Mouse (Mus musculus): ENCODE data around the gene Grin2b. TPM values are rescaled to one million over a fixed set of nuclear protein-coding genes. Genes with fewer than 3 reads are reported as not detected.
A peak's percentile ranks its signal among the peaks of the same experiment; 100 is the strongest.

The Grin2b gene
- polyA plus RNA-seq, 1 experiment from 2014 or later = 50.7 TPM

- H3K9me3 ChIP-seq (ENCODE audit: control insufficient read depth, low read length) = no peaks in the 10 kb centered on the region
- ATAC-seq (ENCODE audit: low FRiP score) (no peak), DNase-seq (ENCODE audit: low spot score) (no peak)
- peaks cover 3% of the 10 kb centered on the region; the same call in 1 of the 2 replicates for H3K27me3 ChIP-seq (ENCODE audit: control insufficient read depth, insufficient read depth, low read length)
- H3K9ac ChIP-seq = peak overlapping the region; percentile 69
- H3K4me1 ChIP-seq (replicated peaks; ENCODE audit: control insufficient read depth, insufficient read depth, low read length) = peaks cover 36% of the 10 kb centered on the region
- 69% methylated on average over 5 of the region's 5 CpGs for WGBS
- H3K4me2 ChIP-seq (replicated peaks) = peak overlapping the region; percentile 71
- peak overlapping the region; percentile 58 for H3K4me3 ChIP-seq (replicated peaks; ENCODE audit: low read length)
- no peaks in the 10 kb centered on the region for H3K36me3 ChIP-seq (replicated peaks; ENCODE audit: control insufficient read depth, insufficient read depth)
- peak overlapping the region; percentile 86 for H3K27ac ChIP-seq
Observed at GRCm38 (mm10) chr6:136170381-136170780, 2.9 kb downstream of the Grin2b start.

- Histone ChIP-seq H3K36me3 (replicated peaks; ENCODE audit: control insufficient read depth, insufficient read depth) (no peaks in the 10 kb centered on the region), H3K4me3 (replicated peaks; ENCODE audit: low read length) (peak overlapping the region; percentile 13; the same call in 1 of the 2 replicates), H3K4me1 (replicated peaks; ENCODE audit: control insufficient read depth, insufficient read depth, low read length) (peaks cover 50% of the 10 kb centered on the region), H3K4me2 (replicated peaks) (peak overlapping the region; percentile 71), H3K27me3 (ENCODE audit: control insufficient read depth, insufficient read depth, low read length) (peaks cover 3% of the 10 kb centered on the region; the same call in 1 of the 2 replicates), H3K27ac (no peak overlapping the region), H3K9ac (no peak overlapping the region), H3K9me3 (ENCODE audit: control insufficient read depth, low read length) (no peaks in the 10 kb centered on the region)
- 79% methylated on average over 5 of the region's 5 CpGs for WGBS
- ATAC-seq (ENCODE audit: low FRiP score) (no peak), DNase-seq (ENCODE audit: low spot score) (no peak)
Observed at GRCm38 (mm10) chr6:136167361-136167760, 6.0 kb downstream of the Grin2b start.

GRCm38 (mm10) chr6:136165443-136166077 is 7.8 kb downstream of the Grin2b start:
- peak overlapping the region; percentile 23 for H3K4me2 ChIP-seq (replicated peaks)
- H3K4me3 ChIP-seq (replicated peaks; ENCODE audit: low read length) = no peak overlapping the region
- H3K9me3 ChIP-seq (ENCODE audit: control insufficient read depth, low read length) = no peaks in the 10 kb centered on the region
- peaks cover 1% of the 10 kb centered on the region; the same call in 1 of the 2 replicates for H3K27me3 ChIP-seq (ENCODE audit: control insufficient read depth, insufficient read depth, low read length)
- H3K4me1 ChIP-seq (replicated peaks; ENCODE audit: control insufficient read depth, insufficient read depth, low read length) = peaks cover 58% of the 10 kb centered on the region
- DNase-seq (ENCODE audit: low spot score) = peak; percentile 62
- 63% methylated on average over 9 of the region's 9 CpGs for WGBS
- H3K36me3 ChIP-seq (replicated peaks; ENCODE audit: control insufficient read depth, insufficient read depth) = no peaks in the 10 kb centered on the region
- ATAC-seq (ENCODE audit: low FRiP score) = peak; percentile 72; the same call in 1 of the 2 replicates
- no peak overlapping the region for H3K27ac ChIP-seq
- H3K9ac ChIP-seq = no peak overlapping the region

- DNase-seq (ENCODE audit: low spot score) (no peak), ATAC-seq (ENCODE audit: low FRiP score) (no peak)
- no peak overlapping the region for H3K4me3 ChIP-seq (replicated peaks; ENCODE audit: low read length)
Observed at GRCm38 (mm10) chr6:136162090-136162489, 11.2 kb downstream of the Grin2b start.

GRCm38 (mm10) chr6:136153444-136153843 is 19.9 kb downstream of the Grin2b start:
- Histone ChIP-seq H3K9ac (no peak overlapping the region), H3K4me3 (replicated peaks; ENCODE audit: low read length) (no peak overlapping the region), H3K4me2 (replicated peaks) (no peak overlapping the region), H3K4me1 (replicated peaks; ENCODE audit: control insufficient read depth, insufficient read depth, low read length) (peaks cover 15% of the 10 kb centered on the region), H3K27me3 (ENCODE audit: control insufficient read depth, insufficient read depth, low read length) (no peaks in the 10 kb centered on the region), H3K27ac (no peak overlapping the region), H3K36me3 (replicated peaks; ENCODE audit: control insufficient read depth, insufficient read depth) (peaks cover 6% of the 10 kb centered on the region; the same call in 1 of the 2 replicates), H3K9me3 (ENCODE audit: control insufficient read depth, low read length) (no peaks in the 10 kb centered on the region)
- no peak for DNase-seq (ENCODE audit: low spot score)
- WGBS = 47% methylated on average over 9 of the region's 9 CpGs
- no peak for ATAC-seq (ENCODE audit: low FRiP score)

More at GRCm38 (mm10) chr6:136162090-136162489, 11.2 kb downstream of the Grin2b start:
- Histone ChIP-seq H3K36me3 (replicated peaks; ENCODE audit: control insufficient read depth, insufficient read depth) (no peaks in the 10 kb centered on the region), H3K4me2 (replicated peaks) (peak overlapping the region; percentile 28), H3K9me3 (ENCODE audit: control insufficient read depth, low read length) (no peaks in the 10 kb centered on the region), H3K27me3 (ENCODE audit: control insufficient read depth, insufficient read depth, low read length) (no peaks in the 10 kb centered on the region), H3K4me1 (replicated peaks; ENCODE audit: control insufficient read depth, insufficient read depth, low read length) (peaks cover 34% of the 10 kb centered on the region), H3K9ac (no peak overlapping the region; the same call in 1 of the 2 replicates), H3K27ac (no peak overlapping the region)
- WGBS = 50% methylated on average over 11 of the region's 11 CpGs

DNA sequence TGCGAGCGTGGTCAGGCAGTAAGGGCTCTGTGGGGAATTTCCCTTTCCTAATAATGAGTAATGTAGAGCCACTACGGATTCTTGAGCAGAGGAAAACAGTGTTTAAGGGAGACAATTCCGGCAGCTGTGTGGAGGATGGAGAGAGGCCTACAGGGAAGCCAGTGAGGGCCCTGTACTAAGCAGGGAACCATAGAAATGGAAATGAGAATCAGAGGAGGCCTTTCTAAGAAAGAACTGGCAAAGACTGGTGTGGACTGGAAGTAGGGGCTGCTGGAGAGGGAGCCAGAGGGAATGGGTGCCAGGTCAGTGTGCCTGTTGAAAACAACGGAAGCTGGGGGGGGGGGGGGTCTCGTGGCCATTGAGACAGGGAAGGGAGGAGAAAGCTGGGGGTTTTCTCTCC is 23.2 kb downstream of the Grin2b start:
- peak; percentile 75; the same call in 1 of the 2 replicates for ATAC-seq (ENCODE audit: low FRiP score)
- H3K36me3 ChIP-seq (replicated peaks; ENCODE audit: control insufficient read depth, insufficient read depth) = peaks cover 6% of the 10 kb centered on the region; the same call in 1 of the 2 replicates
- H3K27ac ChIP-seq = no peak overlapping the region

GRCm38 (mm10) chr6:136139967-136140366 is 33.3 kb downstream of the Grin2b start:
- Histone ChIP-seq H3K4me1 (replicated peaks; ENCODE audit: control insufficient read depth, insufficient read depth, low read length) (no peaks in the 10 kb centered on the region), H3K9me3 (ENCODE audit: control insufficient read depth, low read length) (no peaks in the 10 kb centered on the region), H3K9ac (no peak overlapping the region), H3K36me3 (replicated peaks; ENCODE audit: control insufficient read depth, insufficient read depth) (no peaks in the 10 kb centered on the region), H3K27me3 (ENCODE audit: control insufficient read depth, insufficient read depth, low read length) (no peaks in the 10 kb centered on the region), H3K4me2 (replicated peaks) (no peak overlapping the region), H3K4me3 (replicated peaks; ENCODE audit: low read length) (no peak overlapping the region), H3K27ac (no peak overlapping the region)
- WGBS = 95% methylated on average over 6 of the region's 6 CpGs
- DNase-seq (ENCODE audit: low spot score) (no peak), ATAC-seq (ENCODE audit: low FRiP score) (no peak)

More for the DNA sequence above, 23.2 kb downstream of the Grin2b start:
- Histone ChIP-seq H3K9ac (no peak overlapping the region), H3K4me3 (replicated peaks; ENCODE audit: low read length) (no peak overlapping the region), H3K4me2 (replicated peaks) (no peak overlapping the region), H3K27me3 (ENCODE audit: control insufficient read depth, insufficient read depth, low read length) (no peaks in the 10 kb centered on the region), H3K9me3 (ENCODE audit: control insufficient read depth, low read length) (no peaks in the 10 kb centered on the region), H3K4me1 (replicated peaks; ENCODE audit: control insufficient read depth, insufficient read depth, low read length) (peaks cover 15% of the 10 kb centered on the region)
- no peak for DNase-seq (ENCODE audit: low spot score)
- WGBS = 28% methylated on average over 6 of the region's 6 CpGs

DNA sequence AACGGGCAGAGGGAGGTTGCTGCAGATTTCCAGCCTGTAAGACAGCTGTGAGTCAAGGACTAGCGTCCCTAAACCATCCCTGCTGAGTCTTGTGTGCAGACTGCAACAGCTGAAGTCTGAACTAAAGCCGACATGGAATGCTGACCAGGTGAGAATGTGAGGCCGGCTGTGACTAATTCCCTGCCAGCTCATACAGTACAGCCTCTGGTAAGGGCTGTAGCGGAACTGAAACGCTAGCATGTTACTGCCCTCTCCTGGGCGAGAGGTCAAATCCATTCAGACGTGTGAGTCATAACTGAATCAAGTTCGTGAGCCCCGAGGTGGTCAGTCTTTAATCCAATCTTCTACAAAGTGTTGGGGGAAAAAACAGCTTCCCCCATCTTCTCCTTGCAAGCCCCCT is 42.9 kb downstream of the Grin2b start:
- no peak overlapping the region for H3K4me2 ChIP-seq (replicated peaks)
- no peak overlapping the region for H3K27ac ChIP-seq
- H3K9ac ChIP-seq = no peak overlapping the region
- H3K4me1 ChIP-seq (replicated peaks; ENCODE audit: control insufficient read depth, insufficient read depth, low read length) = no peaks in the 10 kb centered on the region
- no peak for DNase-seq (ENCODE audit: low spot score)
- WGBS = 37% methylated on average over 10 of the region's 10 CpGs
- ATAC-seq (ENCODE audit: low FRiP score) = peak; percentile 51; the same call in 1 of the 2 replicates
- H3K9me3 ChIP-seq (ENCODE audit: control insufficient read depth, low read length) = no peaks in the 10 kb centered on the region
- H3K27me3 ChIP-seq (ENCODE audit: control insufficient read depth, insufficient read depth, low read length) = no peaks in the 10 kb centered on the region
- no peaks in the 10 kb centered on the region for H3K36me3 ChIP-seq (replicated peaks; ENCODE audit: control insufficient read depth, insufficient read depth)
- no peak overlapping the region for H3K4me3 ChIP-seq (replicated peaks; ENCODE audit: low read length)

DNA sequence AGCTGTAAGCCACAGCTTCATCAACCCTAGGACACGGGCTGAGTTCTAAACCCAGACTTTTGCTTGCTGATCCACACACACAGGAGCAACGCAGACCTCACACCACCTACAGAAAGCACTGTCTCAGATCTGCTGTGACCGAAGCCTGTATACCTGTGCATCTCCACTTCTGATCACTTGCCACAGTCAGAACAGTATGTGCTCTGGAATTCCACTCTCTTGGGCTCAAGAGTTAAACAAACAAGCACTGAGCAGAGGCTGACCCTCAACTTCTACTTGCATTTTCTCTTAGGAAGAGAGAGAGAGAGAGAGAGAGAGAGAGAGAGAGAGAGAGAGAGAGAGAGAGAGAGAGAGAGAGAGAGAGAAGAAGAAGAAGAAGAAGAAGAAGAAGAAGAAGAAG is 50.7 kb downstream of the Grin2b start:
- 89% methylated on average over 3 of the region's 3 CpGs for WGBS
- ATAC-seq (ENCODE audit: low FRiP score) = no peak

More for the DNA sequence above, 50.7 kb downstream of the Grin2b start:
- no peak for DNase-seq (ENCODE audit: low spot score)
- H3K27me3 ChIP-seq (ENCODE audit: control insufficient read depth, insufficient read depth, low read length) = no peaks in the 10 kb centered on the region
- H3K27ac ChIP-seq = no peak overlapping the region
- no peak overlapping the region for H3K4me2 ChIP-seq (replicated peaks)
- H3K9ac ChIP-seq = no peak overlapping the region
- H3K36me3 ChIP-seq (replicated peaks; ENCODE audit: control insufficient read depth, insufficient read depth) = no peaks in the 10 kb centered on the region
- H3K9me3 ChIP-seq (ENCODE audit: control insufficient read depth, low read length) = no peaks in the 10 kb centered on the region
- no peaks in the 10 kb centered on the region for H3K4me1 ChIP-seq (replicated peaks; ENCODE audit: control insufficient read depth, insufficient read depth, low read length)
- H3K4me3 ChIP-seq (replicated peaks; ENCODE audit: low read length) = no peak overlapping the region

Measured in hindbrain, embryonic 14.5 days (tissue).